Mouse (Mus musculus): ENCODE results near the gene Mlf1.

Mlf1 gene

DNA sequence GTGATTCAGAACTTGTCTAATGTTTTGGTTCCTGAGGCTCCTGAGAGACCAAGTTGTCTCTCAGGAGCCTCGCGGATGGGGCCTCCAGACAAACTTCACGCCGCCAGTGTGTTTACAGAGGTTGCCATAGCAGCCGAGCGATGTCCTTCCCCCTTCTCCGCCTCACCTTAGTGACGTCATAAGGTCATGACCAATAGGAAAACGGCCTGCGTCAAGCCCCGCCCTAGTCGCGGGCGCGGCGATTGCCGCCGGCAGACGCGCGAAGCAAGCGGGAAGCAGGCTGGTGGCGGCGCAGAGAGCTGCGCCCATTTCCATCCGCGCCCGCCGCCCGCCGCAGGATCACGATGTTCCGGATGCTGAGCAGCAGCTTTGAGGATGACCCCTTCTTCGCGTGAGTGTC is at the start of gene Mlf1:
Mlf1 (plus strand) TSS at position 226 of the 400 bp plus-strand sequence.
- peak; percentile 93 for DNase-seq (ENCODE audit: extremely low spot score)

DNA sequence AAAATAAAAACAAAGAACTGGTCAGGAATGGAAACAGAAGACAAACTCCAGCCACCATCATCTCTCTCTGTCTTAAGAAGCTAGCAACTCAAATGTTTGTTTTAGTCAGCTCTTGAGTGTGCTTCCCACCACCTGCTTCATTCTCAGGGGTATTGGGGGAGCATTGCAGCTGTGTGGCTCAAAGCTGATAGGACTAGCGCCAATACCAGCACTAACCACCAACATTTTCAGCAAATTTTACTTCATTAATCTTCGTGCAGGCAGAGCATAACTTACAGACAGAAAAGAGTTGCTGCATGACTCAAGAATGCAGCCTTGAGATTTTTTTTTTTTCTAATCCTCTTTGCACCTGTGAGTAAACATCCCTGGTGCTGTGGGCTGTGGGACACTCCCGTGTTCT is 34.3 kb upstream of the Mlf1 start:
- DNase-seq (ENCODE audit: extremely low spot score), result no peak

- no peak for DNase-seq (ENCODE audit: extremely low spot score)
Observed at GRCm38 (mm10) chr3:67340921-67341320, 33.0 kb upstream of the Mlf1 start.

DNA sequence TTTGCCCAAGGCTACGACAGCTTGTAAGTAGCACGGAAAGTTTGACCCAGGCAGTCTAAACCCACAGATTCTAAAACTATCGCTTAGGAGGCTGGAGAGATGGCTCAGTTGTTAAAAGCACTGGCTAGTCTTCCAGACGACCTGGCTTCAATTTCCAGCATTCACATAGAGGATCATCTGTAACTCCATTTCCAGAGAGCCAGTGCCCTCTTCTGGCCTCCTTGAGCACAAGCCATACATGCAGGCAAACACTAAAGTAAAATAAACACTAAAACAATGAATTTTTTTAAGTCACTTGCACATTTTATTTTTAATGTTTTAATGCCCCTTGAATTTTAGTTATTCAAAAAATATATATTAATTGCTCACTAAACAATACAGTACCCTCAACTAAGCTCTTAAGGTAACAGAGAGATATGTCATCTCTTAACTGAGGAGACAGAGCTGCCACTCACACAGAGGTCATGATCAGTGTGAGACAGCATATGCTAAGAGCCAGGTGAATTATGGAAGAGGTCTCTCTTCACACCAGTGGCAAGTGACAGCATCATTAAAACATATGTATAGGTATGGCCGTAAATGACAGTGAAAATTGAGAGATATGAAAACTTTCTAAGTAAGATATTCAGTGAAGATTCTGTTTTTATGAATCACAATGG is 30.8 kb upstream of the Mlf1 start:
- DNase-seq (ENCODE audit: extremely low spot score), result peak; percentile 26

DNA sequence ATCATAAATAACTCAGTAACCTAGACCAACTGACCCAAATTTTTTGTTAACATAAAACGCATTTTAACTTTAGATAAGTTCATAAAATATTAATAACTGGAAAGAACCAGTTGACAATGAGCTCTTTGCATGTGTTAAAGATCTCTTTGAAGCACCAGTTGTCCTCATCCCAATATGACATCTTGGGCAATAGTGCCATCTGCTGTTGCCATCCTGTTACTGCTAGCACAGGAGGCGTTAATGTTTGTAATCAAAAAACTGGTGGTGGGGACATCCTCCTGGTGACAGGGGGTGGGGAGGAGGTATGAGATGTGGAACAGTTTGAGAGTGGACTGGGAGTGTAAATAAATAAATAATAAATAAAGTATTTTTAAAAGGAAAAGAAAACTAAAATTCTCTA is 29.3 kb upstream of the Mlf1 start:
- DNase-seq (ENCODE audit: extremely low spot score), result peak; percentile 56

GRCm38 (mm10) chr3:67346674-67347073 is 27.2 kb upstream of the Mlf1 start:
- DNase-seq (ENCODE audit: extremely low spot score), result no peak

GRCm38 (mm10) chr3:67351406-67352127 is 22.3 kb upstream of the Mlf1 start:
- no peak for DNase-seq (ENCODE audit: extremely low spot score)

DNA sequence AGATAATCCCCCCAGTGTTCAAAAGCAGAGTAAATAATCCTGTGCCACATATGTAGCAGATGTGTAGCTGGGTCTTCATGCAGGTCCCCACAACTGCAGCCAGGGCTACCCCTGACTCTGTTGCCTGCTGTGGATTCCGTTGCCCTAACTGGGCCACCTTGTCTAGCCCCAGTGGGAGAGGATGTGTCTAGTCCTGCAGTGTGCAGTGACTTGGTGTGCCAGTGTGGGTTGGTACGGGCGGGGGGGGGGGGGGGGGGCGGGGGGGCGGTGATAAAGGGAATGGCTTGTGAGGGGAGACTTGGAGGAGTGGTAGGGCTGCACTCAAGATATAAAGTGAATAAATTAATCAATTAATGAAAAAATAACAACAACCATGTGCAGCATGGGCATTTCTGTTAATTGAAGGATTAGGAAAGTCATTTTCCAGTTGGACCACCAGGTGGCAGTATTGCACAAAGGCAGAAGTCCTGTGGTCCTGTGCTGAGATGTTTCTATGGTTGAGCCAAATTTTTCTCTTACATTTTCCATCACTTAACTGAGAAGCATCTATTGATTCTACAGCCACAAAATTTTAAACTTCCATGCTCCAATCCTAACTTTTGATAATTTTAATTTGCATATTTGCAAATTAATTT is 21.7 kb upstream of the Mlf1 start:
- DNase-seq (ENCODE audit: extremely low spot score), result peak; percentile 24

DNA sequence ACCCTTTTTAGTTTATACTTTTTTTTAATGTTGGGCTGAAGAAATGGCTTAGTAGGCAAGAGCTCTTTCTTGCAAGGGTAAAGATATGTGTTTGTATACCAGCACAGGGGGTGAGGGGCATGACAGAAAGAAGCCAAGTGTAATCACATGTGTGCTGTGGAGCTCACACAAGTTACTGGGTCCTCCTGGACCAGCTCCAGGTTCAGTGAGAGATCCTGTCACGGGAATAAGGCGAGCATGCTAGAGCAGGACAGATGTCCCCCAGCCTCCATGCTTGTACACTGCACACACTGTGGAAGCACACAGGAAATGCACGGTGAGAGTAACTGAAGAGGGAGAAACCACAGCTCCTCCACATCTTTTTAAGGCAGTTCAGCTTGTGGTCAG is 21.1 kb upstream of the Mlf1 start:
- DNase-seq (ENCODE audit: extremely low spot score), result no peak

GRCm38 (mm10) chr3:67358376-67358775 is 15.5 kb upstream of the Mlf1 start:
- DNase-seq (ENCODE audit: extremely low spot score), result no peak

GRCm38 (mm10) chr3:67366087-67366892 is 7.6 kb upstream of the Mlf1 start:
- no peak for DNase-seq (ENCODE audit: extremely low spot score)

DNA sequence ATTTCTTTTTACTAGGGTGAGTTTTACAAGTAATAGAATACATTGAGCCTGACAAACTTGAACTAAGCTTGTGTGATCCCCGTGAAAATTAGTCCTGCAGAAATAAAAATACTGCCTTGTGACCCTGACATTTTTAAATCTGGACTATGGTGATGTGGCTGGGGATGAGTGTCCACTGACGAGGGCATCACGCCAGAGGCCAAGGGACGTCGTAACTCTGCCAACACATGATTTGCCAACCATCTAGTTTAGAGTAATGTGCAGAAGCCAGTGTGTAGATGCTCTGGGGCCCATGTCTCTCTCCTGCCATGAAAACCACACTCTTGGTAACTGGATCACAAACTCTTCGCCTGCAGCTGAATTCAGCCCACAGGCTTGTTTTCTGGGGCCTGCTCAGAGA is 6.4 kb upstream of the Mlf1 start:
- no peak for DNase-seq (ENCODE audit: extremely low spot score)

GRCm38 (mm10) chr3:67369407-67370079 is 4.4 kb upstream of the Mlf1 start:
- DNase-seq (ENCODE audit: extremely low spot score), result no peak

- DNase-seq (ENCODE audit: extremely low spot score), result no peak
Observed at GRCm38 (mm10) chr3:67372194-67372593, 1.7 kb upstream of the Mlf1 start.

DNA sequence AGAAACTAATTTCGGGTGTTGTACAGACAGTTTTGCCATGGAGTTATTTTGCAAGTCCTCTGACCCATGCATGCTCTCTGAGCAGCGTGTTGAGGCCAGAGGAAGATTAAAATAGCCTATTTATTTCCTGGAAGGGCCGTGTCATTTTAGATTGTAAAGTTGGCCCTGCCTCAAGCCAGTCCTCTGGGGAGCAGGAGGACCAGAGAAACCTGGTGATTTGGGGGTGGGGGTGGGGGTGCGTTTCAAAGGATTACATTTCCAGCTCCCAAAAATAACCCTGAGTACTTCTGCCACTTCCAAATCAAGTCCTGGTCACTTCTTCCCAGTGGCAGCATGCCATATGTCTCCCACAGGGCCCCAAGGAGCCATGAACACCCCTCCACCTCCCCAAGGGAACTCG is 1.1 kb upstream of the Mlf1 start:
- DNase-seq (ENCODE audit: extremely low spot score), result no peak

- DNase-seq (ENCODE audit: extremely low spot score), result peak; percentile 10
Observed at GRCm38 (mm10) chr3:67374360-67374778, 472 bp downstream of the Mlf1 start.

GRCm38 (mm10) chr3:67375063-67375462 is 1.2 kb downstream of the Mlf1 start, which contains the start of gene Gm17402:
Gene Gm17402 (minus strand): TSS chr3:67375163.
- no peak for DNase-seq (ENCODE audit: extremely low spot score)

DNA sequence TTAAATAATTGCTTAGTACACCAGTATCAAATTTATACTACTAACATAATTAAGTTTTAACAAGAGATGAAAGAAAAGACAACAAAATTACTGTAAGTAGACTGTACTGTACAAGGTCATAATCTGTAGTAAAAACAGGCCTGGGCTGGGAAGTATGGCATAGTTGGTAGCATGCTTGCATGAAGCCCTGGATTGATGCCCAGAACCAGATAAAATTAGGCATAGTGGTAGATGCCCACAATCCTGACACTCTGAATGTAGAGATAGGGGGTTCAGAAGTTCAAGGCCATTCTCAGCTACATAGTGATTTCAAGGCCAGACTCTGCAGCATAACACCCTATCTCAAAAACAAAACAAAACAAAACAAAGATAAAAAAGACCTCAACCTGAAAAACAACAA is 4.3 kb downstream of the Mlf1 start:
- no peak for DNase-seq (ENCODE audit: extremely low spot score)

DNA sequence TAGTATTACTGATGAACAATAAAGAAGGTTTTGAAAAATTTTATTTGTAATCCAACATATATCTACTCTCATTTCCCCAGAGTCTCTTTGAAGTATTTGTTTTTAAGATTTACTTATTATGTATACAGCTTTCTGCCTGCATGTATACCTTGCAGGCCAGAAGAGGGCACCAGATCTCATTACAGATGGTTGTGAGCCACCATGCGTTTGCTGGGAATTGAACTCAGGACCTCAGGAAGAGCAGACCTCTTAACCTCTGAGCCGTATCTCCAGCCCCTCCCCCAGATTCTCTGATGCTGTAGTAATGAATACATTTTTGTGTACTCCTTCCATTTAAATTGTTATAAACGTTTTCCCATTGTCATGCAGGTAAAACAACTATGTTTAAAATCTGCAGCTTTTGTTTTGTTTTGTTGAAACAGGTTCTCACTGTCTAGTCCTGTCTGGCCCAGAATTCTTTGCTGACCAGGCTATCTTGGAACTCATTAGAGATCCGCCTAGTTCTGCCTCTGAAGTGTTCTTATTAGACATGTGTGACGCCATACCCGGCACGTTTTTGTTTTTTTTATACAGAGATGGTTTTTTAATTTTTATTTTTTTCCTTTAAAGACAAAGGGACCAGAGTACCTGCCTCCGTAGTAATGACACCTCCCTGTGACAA is 55.6 kb downstream of the Mlf1 start:
- DNase-seq (ENCODE audit: extremely low spot score), result no peak

DNA sequence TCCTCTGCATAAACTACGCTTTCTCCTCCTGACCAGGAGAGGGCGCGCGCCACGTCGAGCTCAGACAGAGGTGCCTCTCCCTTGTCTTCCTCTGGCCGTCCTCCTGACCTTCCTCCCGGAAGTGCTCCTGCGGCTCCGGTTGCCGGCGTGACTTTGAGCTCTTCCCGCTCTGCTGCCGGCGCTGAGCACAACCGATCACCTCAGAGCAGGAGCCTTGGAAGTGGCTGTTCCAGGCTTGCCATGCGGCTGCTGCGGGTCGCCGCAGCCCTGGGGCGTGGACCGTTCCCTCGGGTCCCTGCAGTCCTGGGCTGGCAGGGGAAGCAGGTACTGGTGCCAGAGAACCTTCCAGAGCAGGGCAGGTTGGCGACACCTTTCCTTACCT is 56.1 kb downstream of the Mlf1 start, which contains the start of gene Gfm1:
Gfm1 (plus strand) TSS at position 98 of the 382 bp plus-strand sequence.
- peak; percentile 83 for DNase-seq (ENCODE audit: extremely low spot score)

DNA sequence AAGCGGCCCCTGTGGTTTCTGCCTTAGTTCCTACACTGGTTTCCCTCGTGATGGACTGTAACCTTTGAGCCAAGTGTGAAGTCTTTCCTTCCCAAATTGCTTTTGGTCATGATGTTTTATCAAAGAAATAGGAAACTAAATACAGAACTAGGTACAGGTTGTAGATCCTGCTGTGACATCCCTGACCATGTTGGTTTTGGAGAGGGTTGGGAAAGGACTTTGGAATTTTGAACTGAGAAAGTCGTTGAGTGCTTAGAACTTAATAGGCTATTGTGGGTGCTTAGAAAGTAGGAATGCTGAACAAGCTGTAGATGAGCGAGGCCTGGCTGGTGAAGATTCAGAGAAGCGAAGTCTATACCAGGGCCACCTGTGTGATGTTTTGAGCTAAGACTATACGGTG is 60.1 kb downstream of the Mlf1 start:
- no peak for DNase-seq (ENCODE audit: extremely low spot score)
